Mouse (Mus musculus) spleen, postnatal 0 days (tissue): ENCODE results near the gene Tiprl. TPM values are rescaled to one million over a fixed set of nuclear protein-coding genes. Genes with fewer than 3 reads are reported as not detected.

Experiments
- polyA plus RNA-seq: library from polyadenylated mRNA; unstranded; fragments of >200 nt; fragmentation: Nextera tagmentation; extraction: Ambion mirVana; gene quantifications from 2 replicates; pipeline ENCODE4 v1.2.1, GENCODE M21; 2015

The Tiprl gene
- 62.3 and 64.6 TPM in 2 replicates for polyA plus RNA-seq

DNA sequence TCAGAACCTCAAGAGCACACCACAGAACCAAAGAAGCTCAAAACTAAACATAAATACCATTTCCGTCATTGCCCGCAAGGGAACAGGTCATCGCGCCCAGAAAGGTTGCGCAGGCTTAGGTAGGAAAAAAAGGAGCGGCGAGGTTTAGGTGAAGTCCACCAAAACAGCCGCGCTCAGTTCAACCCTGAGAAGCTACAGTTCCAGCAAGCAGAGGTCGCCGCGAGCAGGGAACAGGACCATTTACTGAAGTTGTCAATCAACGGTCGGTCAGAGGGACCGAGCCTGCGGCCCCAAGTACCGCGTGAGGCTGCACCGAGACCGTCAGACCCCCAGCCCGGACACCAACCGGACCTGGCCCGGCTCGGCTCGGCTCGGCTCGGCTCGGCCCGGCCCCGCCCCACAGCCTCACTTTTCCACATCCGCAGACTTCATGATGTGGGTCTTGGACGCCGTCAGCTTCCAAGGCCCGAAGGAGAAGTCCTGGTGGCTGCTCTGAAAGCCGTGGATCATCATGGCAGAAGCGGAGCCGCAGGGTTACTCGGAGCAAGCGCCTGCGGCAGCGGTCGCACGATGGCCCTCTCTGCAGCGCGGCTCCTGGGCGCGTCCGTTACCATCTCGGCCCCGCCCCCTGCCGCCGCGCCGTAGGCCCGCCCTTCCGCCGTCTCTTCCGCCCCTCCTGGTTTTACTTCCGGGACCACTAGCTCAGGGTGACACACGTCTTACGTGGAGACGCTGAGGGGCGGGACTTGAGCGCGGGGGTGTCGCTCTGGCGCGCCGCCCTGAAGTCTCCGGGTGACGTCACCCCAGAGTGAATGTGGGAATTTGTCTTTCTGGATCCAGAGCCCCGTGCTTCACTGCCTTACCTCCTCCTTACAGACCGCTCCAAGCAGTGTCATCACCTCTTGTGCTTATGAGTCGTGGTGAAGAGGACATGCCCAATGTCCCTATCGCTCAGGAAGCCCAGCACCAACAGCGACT is at the start of gene Tiprl:
Gene Tiprl (minus strand): TSS at position 676 of the 978 bp plus-strand sequence.

DNA sequence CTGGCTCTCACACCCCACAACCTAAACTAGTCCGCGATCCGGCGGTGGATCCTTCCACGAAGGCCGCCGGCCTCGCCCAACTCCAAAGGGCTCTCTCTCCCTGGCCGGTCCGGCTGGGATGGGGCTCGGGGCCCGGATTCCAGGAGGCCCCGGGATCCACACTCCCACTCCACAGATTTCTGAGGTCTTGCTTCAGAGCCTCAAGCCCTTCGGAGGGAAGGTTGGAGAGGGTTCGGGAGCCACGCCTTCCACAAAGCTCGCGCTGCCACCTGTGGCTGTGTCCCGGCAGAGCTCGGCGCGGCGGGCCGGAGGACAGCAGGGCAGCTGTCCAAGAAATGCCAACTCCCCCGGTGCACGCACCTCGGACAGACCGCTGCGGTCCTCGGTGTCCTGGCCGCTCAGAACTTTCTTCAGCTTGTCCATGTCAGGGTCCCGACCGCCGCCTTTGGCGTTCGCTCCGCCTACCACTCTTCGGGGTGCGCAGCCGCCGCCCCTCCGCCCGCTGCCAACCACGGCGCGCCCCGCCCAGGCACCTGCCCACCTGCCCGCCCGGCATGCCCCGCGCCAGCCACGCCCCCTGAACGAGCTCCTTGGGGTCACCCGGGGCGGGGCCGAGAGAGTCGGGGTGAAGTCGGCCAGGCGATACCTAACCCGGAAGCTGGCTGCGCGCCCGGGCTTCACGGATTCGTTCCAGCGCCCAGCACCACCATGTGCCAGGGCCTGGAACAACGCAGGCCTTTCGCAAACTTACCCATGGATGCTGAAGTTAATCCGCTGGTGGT is 42.7 kb downstream of the Tiprl start, which contains the start of gene Sft2d2:
Gene Sft2d2 (minus strand): TSS at position 559 of the 782 bp plus-strand sequence.

Other genes starting within 250 kb of the Tiprl start
- gene Tbx19, start 76.2 kb downstream of the Tiprl start, polyA plus RNA-seq = 0.22 TPM in 1 of 2 replicates, not detected in the other
- gene Sft2d2, start 42.6 kb downstream of the Tiprl start, polyA plus RNA-seq = 6.8 and 9.7 TPM in 2 replicates
- 0.22 and 0.29 TPM in 2 replicates for gene Gpr161, start 58.8 kb upstream of the Tiprl start, polyA plus RNA-seq
- 17.4 and 18.3 TPM in 2 replicates for gene Dcaf6, start 223.5 kb upstream of the Tiprl start, polyA plus RNA-seq
- 148 and 162 TPM in 2 replicates for gene Mpc2, start 223.6 kb upstream of the Tiprl start, polyA plus RNA-seq
- gene Adcy10, start 248.2 kb upstream of the Tiprl start, polyA plus RNA-seq = 0.05 TPM in 1 of 2 replicates, not detected in the other